Mouse (Mus musculus): Measurements from ENCODE around the gene Myt1l. TPM values are rescaled to one million over a fixed set of nuclear protein-coding genes. Genes with fewer than 3 reads are reported as not detected.

Gene Myt1l
- total RNA-seq, 2 experiments from 2014 or later, result not detected

- no peak for DNase-seq
Measured at GRCm38 (mm10) chr12:29934120-29934581, 406.0 kb downstream of the Myt1l start.

GRCm38 (mm10) chr12:29937308-29937707 is 409.1 kb downstream of the Myt1l start, which contains the start of gene Pxdn:
TSS of gene Pxdn (plus strand) at chr12:29937608.
- intact Hi-C loops (cut with DNase I; ENCODE audit: low total_unique reads), result loop anchor here (10.0 kb wide), 1 partner anchor 47 kb away; no protein-coding TSS in a partner anchor
- DNase-seq, result no peak

More at GRCm38 (mm10) chr12:29934120-29934581, 406.0 kb downstream of the Myt1l start:
- intact Hi-C loops (cut with DNase I; ENCODE audit: low total_unique reads), result loop anchor here (10.0 kb wide), 1 partner anchor 51 kb away; no protein-coding TSS in a partner anchor

GRCm38 (mm10) chr12:29937851-29938375 is 409.7 kb downstream of the Myt1l start:
- DNase-seq, result peak; percentile 76
- intact Hi-C loops (cut with DNase I; ENCODE audit: low total_unique reads), result loop anchor here (10.0 kb wide), 1 partner anchor 47 kb away; no protein-coding TSS in a partner anchor

- peak; percentile 72 for DNase-seq
- intact Hi-C loops (cut with DNase I; ENCODE audit: low total_unique reads), result loop anchor here (10.0 kb wide), 1 partner anchor 46 kb away; no protein-coding TSS in a partner anchor
Measured at GRCm38 (mm10) chr12:29938376-29939041, 410.3 kb downstream of the Myt1l start.

- peak; percentile 57 for DNase-seq
- intact Hi-C loops (cut with DNase I; ENCODE audit: low total_unique reads), result loop anchor here (10.0 kb wide), 1 partner anchor 46 kb away; no protein-coding TSS in a partner anchor
Measured at GRCm38 (mm10) chr12:29939261-29939671, 411.1 kb downstream of the Myt1l start.

GRCm38 (mm10) chr12:29942435-29942834 is 414.3 kb downstream of the Myt1l start:
- DNase-seq, result no peak
- intact Hi-C loops (cut with DNase I; ENCODE audit: low total_unique reads), result no loop called here

- no peak for DNase-seq
- intact Hi-C loops (cut with DNase I; ENCODE audit: low total_unique reads), result no loop called here
Measured at GRCm38 (mm10) chr12:29944650-29945049, 416.5 kb downstream of the Myt1l start.

GRCm38 (mm10) chr12:29945182-29945743 is 417.1 kb downstream of the Myt1l start:
- no peak for DNase-seq
- intact Hi-C loops (cut with DNase I; ENCODE audit: low total_unique reads), result no loop called here

GRCm38 (mm10) chr12:29951043-29951442 is 422.9 kb downstream of the Myt1l start:
- intact Hi-C loops (cut with DNase I; ENCODE audit: low total_unique reads), result no loop called here
- DNase-seq, result no peak

- no peak for DNase-seq
- intact Hi-C loops (cut with DNase I; ENCODE audit: low total_unique reads), result no loop called here
Measured at GRCm38 (mm10) chr12:29951485-29951884, 423.3 kb downstream of the Myt1l start.

GRCm38 (mm10) chr12:29952102-29952501 is 423.9 kb downstream of the Myt1l start:
- intact Hi-C loops (cut with DNase I; ENCODE audit: low total_unique reads), result no loop called here
- peak; percentile 64 for DNase-seq

GRCm38 (mm10) chr12:29953999-29954398 is 425.8 kb downstream of the Myt1l start:
- intact Hi-C loops (cut with DNase I; ENCODE audit: low total_unique reads), result no loop called here
- DNase-seq, result peak; percentile 24

- intact Hi-C loops (cut with DNase I; ENCODE audit: low total_unique reads), result no loop called here
- no peak for DNase-seq
Measured at GRCm38 (mm10) chr12:29954464-29954863, 426.3 kb downstream of the Myt1l start.

GRCm38 (mm10) chr12:29956969-29957368 is 428.8 kb downstream of the Myt1l start:
- no peak for DNase-seq
- intact Hi-C loops (cut with DNase I; ENCODE audit: low total_unique reads), result no loop called here

- intact Hi-C loops (cut with DNase I; ENCODE audit: low total_unique reads), result no loop called here
- no peak for DNase-seq
Measured at GRCm38 (mm10) chr12:29958637-29959036, 430.5 kb downstream of the Myt1l start.

- DNase-seq, result no peak
Measured at GRCm38 (mm10) chr12:29961041-29961440, 432.9 kb downstream of the Myt1l start.

GRCm38 (mm10) chr12:29965016-29965415 is 436.8 kb downstream of the Myt1l start:
- DNase-seq, result no peak
- intact Hi-C loops (cut with DNase I; ENCODE audit: low total_unique reads), result no loop called here

More at GRCm38 (mm10) chr12:29961041-29961440, 432.9 kb downstream of the Myt1l start:
- intact Hi-C loops (cut with DNase I; ENCODE audit: low total_unique reads), result no loop called here

GRCm38 (mm10) chr12:29971795-29972464 is 443.7 kb downstream of the Myt1l start:
- intact Hi-C loops (cut with DNase I; ENCODE audit: low total_unique reads), result no loop called here
- DNase-seq, result no peak

GRCm38 (mm10) chr12:29972533-29972932 is 444.3 kb downstream of the Myt1l start:
- DNase-seq, result no peak
- intact Hi-C loops (cut with DNase I; ENCODE audit: low total_unique reads), result no loop called here
